Mouse (Mus musculus) CD4-positive, CD25-positive, alpha-beta regulatory T cell, adult 4 months (primary cell): ENCODE data around the gene B4galt2. TPM values are rescaled to one million over a fixed set of nuclear protein-coding genes. Genes with fewer than 3 reads are reported as not detected.

Source experiments
- ATAC-seq: one replicate; pipeline ENCODE4 v1.8.0; 2017
- polyA plus RNA-seq, 2 experiments: library from polyadenylated mRNA; unstranded; fragments of 100-300 nt; shearing (Covaris generic); gene quantifications; one replicate each; pipeline ENCODE4 v1.2.1; 2017

The B4galt2 gene
- polyA plus RNA-seq, 2 experiments from 2014 or later = not detected

DNA sequence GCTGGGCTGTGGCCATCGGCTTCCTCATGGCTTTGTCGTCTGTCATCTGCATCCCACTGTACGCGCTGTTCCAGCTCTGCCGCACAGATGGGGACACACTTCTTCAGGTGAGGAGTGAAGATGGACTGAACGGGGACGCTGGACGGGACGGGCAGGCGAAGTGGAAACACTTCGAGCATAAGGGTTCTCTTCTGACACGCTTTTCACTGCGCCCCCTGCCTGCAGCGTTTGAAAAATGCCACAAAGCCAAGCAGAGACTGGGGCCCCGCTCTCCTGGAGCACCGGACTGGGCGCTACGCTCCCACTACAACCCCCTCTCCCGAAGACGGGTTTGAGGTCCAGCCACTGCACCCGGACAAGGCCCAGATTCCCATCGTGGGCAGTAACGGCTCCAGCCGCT, 15.5 kb downstream of the B4galt2 start:
- ATAC-seq = no peak

DNA sequence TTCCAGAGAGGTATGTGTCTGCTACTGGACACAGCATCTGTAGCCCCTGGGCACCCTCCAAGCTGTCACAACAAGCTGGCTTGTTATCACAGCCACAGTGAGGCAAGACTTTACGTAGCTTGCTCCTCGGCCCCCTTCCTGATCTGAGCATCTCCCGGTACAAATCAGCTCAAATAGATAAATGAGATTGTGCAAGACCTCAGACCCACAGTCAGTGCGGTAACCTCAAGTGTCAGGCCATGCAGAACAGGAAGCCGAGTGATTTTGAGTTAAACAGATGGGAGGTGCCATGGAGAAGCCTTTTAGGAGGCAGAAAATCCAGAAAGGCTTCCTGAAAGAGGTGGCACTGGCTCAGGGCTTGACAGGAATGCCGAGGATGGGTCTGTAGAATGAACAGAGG, 16.3 kb downstream of the B4galt2 start:
- ATAC-seq = no peak

DNA sequence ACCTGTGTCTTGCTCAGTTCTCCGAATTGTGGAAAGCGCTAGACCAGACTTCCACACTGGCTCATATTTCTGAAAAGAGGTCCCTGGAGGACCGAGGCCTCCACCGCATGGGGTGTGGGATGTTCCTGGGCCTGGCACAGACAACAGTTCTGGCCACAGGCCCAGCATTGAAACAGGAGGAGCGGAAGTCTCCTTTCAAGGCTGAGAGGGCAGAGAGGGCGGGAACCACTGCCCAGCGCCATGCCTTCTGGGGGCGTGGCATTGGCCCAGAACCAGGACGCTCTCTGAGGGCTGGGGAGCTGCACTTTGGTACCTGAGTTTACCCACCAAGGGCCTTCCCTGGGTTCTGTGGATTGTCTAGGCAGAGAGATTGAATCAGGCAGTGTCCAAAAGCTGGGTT, 17.2 kb downstream of the B4galt2 start:
- ATAC-seq = no peak

GRCm38 (mm10) chr4:117862823-117863222, 20.5 kb downstream of the B4galt2 start:
- ATAC-seq = no peak

- no peak for ATAC-seq
These were observed 22.7 kb downstream of the B4galt2 start for GRCm38 (mm10) chr4:117860570-117860969.

- ATAC-seq = no peak
These were observed 24.5 kb downstream of the B4galt2 start for GRCm38 (mm10) chr4:117858794-117859193.

GRCm38 (mm10) chr4:117855146-117855545, 28.1 kb downstream of the B4galt2 start:
- ATAC-seq = no peak

- ATAC-seq = no peak
These were observed 31.0 kb downstream of the B4galt2 start for GRCm38 (mm10) chr4:117852152-117852868.

DNA sequence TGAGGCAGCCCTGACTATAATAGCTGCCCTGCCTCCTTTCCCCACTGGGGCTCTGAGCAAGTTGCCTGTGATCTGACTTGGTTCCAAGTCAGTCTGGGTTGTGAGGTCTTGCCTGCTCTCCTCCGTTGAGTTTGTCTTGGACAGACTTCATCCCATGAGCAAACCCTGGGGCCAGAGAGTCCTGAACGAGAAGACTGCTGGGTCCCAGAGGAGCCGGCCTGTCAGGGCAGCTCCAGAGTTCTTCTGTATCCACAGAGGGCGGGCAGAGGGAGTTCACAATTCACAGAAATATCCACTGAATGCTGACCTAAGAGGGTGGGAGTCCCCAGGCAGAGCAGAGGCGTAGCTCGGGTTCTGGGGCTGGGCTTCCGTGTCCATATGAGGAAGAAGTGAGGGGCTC, 32.4 kb downstream of the B4galt2 start:
- no peak for ATAC-seq

GRCm38 (mm10) chr4:117850176-117850575, 33.1 kb downstream of the B4galt2 start:
- ATAC-seq = no peak

DNA sequence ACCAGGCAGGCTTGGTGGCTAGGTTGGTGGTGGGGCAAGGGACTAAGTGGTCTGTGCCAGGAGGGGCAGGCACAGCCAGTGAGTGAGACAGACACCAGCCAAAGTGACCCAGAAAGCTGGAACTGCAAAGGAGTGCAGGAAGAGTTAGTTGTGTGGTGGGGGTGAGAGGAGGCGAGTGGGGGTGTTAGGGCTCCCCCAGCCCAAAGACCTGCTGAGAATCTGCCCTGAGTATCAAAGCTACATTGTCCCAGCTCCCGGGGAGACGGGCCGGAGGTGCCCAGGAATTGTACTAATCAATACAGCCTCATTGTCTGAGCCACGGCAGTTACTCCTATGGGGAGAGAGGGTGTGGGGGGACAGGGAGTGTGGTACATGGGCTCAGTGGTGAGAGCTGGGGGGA, 33.8 kb downstream of the B4galt2 start:
- ATAC-seq = no peak

GRCm38 (mm10) chr4:117849063-117849462, 34.2 kb downstream of the B4galt2 start:
- no peak for ATAC-seq

GRCm38 (mm10) chr4:117847011-117847410, 36.3 kb downstream of the B4galt2 start:
- ATAC-seq = no peak

DNA sequence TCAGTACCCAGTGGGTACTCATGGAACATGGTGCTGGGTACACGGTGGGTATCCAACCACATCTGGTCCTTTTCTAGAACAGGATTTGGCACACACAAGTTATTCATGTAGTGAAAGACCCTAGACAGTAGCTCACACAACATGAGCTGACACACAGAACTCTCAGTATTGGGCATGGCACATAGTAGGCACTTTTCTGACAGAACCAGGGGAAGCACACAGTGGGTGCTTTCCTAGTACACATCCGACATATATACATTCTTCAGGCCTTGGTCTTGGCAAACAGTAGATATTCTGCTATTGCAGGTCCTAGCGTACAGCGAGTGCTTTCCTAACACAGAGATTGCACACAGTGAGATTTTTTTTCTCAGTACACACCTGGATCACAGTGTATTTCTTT, 37.0 kb downstream of the B4galt2 start:
- no peak for ATAC-seq

DNA sequence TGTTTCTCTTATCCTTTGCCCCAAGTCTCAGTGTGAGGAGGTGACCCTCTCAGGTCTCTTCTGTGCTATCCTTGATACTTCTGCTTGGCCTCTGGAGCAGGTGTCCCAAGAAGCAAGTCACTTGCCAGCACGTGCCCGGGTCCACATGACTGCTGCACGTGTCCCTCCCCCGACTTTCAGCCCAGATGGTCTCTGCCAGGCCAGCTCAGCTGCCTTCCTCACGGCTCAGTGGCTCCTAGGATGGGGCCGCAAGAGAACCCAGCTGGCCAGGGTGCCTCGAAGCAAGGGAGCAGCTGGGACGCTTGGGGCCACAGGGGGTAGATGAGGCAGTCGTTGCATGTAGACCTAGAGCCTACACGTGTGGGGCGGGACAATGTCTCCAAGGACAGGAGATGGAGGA, 38.0 kb downstream of the B4galt2 start:
- no peak for ATAC-seq

DNA sequence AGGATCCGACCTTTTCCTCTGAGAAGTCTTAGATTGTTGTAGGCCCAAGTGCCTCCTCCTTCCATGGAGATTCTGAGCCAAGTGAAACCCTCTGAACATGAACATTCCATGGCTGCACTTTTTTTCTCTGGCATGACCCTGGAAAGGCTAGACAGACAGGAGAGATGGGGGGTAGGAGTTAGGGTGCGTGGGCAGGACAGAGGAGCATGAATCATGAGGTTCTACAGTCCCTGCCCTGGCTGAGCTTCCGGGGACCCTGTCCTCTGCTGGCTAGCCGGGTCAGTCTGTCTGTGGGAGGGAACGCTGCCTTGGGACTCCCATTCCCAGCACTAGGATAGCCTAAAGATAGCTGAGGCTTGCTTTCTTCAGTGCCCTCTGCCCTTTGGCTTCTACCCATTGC, 38.8 kb downstream of the B4galt2 start:
- no peak for ATAC-seq

DNA sequence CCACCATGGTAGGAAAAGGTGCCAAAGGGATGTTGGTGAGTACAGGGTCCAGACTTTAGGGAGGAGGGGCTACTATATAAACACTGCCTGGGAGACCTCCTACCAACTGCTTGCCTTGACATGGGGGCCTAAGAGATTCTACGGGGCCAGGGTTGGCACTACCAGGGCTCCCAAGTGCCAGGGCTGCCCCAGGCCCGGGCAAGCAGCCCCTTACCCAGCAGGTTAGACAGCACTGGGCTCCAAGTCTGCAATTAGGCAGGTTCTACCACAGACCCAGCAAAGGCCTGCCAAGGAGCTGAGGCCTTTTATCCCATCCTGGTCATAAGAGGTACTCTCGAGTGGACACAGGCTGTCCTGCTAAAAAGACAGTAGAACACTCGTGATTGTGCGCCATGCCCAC, 40.2 kb downstream of the B4galt2 start:
- ATAC-seq = no peak

- no peak for ATAC-seq
These were observed 41.7 kb downstream of the B4galt2 start for GRCm38 (mm10) chr4:117841566-117841965.

DNA sequence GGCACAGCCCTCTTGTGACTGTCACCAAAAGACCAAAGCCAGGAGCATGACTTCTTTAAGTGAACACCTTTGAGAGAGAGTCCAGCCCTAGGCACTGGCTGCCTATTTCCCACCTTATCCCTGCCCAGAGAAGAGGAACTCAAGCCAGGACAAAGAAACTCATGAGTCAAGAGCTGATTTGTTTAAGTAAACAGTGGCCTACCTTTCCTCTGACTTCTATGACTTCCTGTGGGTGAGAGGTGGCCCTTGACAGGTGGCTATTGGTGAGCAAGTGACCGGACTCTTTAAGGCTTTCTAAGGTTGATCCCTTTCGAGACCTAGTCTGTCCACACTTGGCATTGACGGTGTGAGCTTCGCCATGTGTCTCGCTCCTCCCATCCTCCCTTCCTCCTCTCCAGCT, 42.5 kb downstream of the B4galt2 start:
- no peak for ATAC-seq

GRCm38 (mm10) chr4:117839366-117839765, 43.9 kb downstream of the B4galt2 start:
- ATAC-seq = no peak

DNA sequence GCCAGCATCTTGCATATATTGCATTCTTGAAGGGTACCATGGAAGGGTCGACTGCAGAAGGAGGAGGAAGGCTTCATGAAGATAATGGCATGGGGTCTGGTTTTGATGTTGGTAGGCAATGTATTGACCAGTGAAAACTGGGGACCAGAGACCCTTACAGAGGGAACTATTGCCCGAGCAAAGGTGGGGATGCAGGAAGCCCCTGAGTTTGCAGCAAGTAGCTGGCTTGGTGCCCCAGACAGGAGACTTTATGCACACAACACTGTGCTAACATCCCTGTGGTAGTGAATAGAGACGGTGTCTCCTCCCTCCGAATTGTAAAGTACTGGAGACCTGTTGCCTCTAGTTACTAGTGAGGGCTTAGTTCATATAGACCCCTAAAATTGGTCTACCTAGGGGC, 46.0 kb downstream of the B4galt2 start:
- ATAC-seq = no peak

DNA sequence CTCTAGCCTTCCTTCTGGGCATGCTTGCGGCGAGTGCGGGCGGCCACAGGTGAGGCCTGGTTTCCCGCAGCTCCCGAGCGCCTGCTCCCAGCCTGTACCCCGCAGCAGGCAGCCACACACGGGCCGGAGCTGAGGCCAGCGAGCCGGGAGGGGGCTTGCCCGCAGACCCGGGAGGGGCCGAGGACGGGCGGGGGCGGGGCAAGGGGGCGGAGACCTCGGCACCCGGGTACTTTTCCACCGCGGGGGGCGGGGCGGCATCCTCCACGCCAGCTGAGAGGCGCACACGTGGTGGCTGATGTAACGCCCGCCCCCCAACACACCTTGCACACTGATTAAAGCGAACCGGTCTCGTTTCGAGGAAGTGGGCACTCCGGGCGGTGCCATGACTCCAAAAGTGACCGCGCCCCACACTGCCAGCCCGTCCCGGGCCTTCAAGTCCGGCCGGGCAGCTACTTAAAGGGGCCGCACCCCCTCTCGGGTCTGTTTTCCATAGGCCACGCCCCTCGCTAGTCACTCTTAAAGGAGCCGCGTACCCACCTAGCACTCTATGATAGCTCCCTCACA, 47.0 kb downstream of the B4galt2 start:
- ATAC-seq = peak; percentile 79

- ATAC-seq = peak; percentile 44
These were observed 47.7 kb downstream of the B4galt2 start for GRCm38 (mm10) chr4:117835531-117836111.

DNA sequence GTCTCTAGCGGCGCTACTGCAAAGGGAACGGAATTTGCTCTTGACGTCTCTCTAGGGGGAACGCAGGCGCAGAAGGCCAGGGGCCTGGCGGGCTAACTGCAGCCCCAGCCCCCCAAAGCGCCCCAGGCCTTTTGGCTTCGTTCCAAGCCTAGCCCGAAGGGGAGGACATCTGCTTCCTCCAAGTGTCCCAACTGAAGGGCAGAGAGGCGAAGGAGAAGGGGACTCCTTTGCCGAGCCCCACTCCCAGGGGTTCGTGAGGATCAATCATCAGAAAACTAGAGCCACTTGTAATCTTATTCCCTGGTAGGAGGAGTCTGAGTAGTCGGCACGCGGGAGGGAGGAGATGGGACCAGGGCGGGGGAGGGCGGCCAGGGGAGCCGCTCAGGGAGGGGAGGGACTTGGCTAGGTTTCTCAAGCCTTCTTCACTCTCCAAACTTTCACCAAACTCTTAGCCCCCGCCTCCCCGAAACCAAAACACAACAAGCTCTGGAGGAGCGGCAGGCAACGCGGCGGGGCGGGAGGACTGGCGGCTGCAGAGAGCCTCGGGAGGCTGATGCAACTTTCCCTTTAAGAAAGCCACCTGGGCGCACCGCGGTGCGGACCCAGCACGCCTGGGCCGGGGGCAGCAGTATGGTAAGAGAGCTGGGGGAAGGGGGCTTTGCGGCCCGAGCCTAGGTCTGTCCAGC, 48.3 kb downstream of the B4galt2 start:
- peak; percentile 19 for ATAC-seq
